Mouse (Mus musculus) forebrain, embryonic 13.5 days (tissue): Measurements from ENCODE around the gene Cfap69. TPM values are rescaled to one million over a fixed set of nuclear protein-coding genes. Genes with fewer than 3 reads are reported as not detected.

Experiments used
- ATAC-seq: fragments of 200-750 bp; cut with Nextera tagmentation; 2 replicates; pipeline ENCODE4 v1.8.0; 2017
- H3K27ac ChIP-seq: fragments of 300-500 bp; sonication (generic); 2 replicates; pipeline ENCODE4 v1.5.1; 2015; ENCODE audit warnings: inconsistent platforms, mild to moderate bottlenecking, moderate library complexity
- H3K27me3 ChIP-seq: fragments of 300-500 bp; sonication (generic); 2 replicates; pipeline ENCODE4 v1.6.1; 2015; ENCODE audit warnings: mild to moderate bottlenecking, inconsistent platforms
- H3K36me3 ChIP-seq: fragments of 300-500 bp; sonication (generic); 2 replicates; pipeline ENCODE4 v1.6.1; 2015; ENCODE audit warnings: mild to moderate bottlenecking, inconsistent platforms; ENCODE audit not compliant: poor library complexity, severe bottlenecking
- H3K4me1 ChIP-seq: fragments of 300-500 bp; sonication (generic); 2 replicates; pipeline ENCODE4 v1.6.1; 2015; ENCODE audit warnings: inconsistent platforms
- H3K4me2 ChIP-seq: fragments of 300-500 bp; sonication (generic); 2 replicates; pipeline ENCODE4 v1.6.1; 2015; ENCODE audit warnings: inconsistent platforms, mild to moderate bottlenecking, moderate library complexity
- H3K4me3 ChIP-seq: fragments of 300-500 bp; sonication (generic); 2 replicates; pipeline ENCODE4 v1.5.1; 2015; ENCODE audit warnings: mild to moderate bottlenecking, inconsistent platforms
- H3K9ac ChIP-seq: fragments of 300-500 bp; sonication (generic); 2 replicates; pipeline ENCODE4 v1.6.1; 2015; ENCODE audit warnings: mild to moderate bottlenecking, inconsistent platforms
- H3K9me3 ChIP-seq: fragments of 300-500 bp; sonication (generic); replicated peaks from 2 replicates; pipeline ENCODE4 v1.6.1; 2016; ENCODE audit warnings: inconsistent platforms
- WGBS: fragments of 180-500 bp; shearing (Covaris S2); methylation state at CpG from one replicate; pipeline ENCODE4 v1.1.7; 2015; 5-methylcytosine and 5-hydroxymethylcytosine counted together
- polyA plus RNA-seq: library from polyadenylated mRNA; unstranded; fragments of >200 nt; fragmentation: Nextera tagmentation; extraction: Ambion mirVana; gene quantifications from 2 replicates; pipeline ENCODE4 v1.2.1, GENCODE M21; 2015

Gene Cfap69
- polyA plus RNA-seq, 1 experiment from 2014 or later: 8.3 TPM

DNA sequence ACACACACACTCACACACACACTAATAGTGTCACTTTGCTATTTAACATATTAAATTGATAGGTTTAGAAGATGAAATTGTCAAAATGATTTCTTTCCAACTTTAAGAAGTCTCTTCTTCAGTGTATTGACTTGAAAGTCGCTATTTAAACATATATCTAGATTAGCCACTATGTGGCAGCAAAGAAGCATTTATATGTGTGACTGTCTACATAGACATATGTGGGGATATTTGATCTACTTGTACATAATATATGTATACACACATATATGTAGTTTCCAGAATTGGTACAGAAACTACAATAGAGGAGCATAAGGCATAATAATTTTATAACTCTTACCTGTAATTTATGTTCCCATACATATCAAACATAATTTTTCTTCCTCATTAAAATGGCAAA is 17.9 kb downstream of the Cfap69 start:
- Histone ChIP-seq H3K4me3 (no peak overlapping the region), H3K36me3 (no peaks in the 10 kb centered on the region), H3K27ac (no peak overlapping the region), H3K4me1 (no peaks in the 10 kb centered on the region), H3K9me3 (no peaks in the 10 kb centered on the region), H3K9ac (no peak overlapping the region), H3K27me3 (no peaks in the 10 kb centered on the region), H3K4me2 (no peak overlapping the region)
- ATAC-seq: peak; percentile 51; the same call in 1 of the 2 replicates
- WGBS: 8% methylated on average over 1 of the region's 1 CpGs

DNA sequence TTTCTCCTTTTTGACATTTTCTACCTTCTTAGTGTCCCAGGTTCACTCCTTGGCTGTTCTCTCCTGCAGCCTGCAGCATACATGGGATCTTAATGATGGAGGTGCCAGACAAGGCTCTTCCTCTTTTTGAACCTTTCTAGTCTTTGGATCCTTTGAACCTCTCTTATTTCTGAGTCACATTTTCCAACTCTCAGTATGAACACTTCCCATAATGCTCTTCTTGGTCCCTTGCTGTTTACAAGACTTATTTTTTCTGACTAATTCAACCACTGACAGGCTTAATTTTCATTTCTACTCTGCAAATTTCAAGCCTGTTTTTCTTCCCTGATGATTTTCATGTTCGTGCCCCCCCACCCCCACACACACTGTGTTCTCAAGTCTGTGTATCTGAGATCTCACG is 25.5 kb downstream of the Cfap69 start:
- no peaks in the 10 kb centered on the region for H3K27me3 ChIP-seq
- no peaks in the 10 kb centered on the region for H3K9me3 ChIP-seq
- H3K27ac ChIP-seq: no peak overlapping the region
- no peak overlapping the region for H3K4me3 ChIP-seq
- no peak for ATAC-seq
- H3K4me2 ChIP-seq: no peak overlapping the region
- 56% methylated on average over 2 of the region's 2 CpGs for WGBS
- no peaks in the 10 kb centered on the region for H3K36me3 ChIP-seq
- H3K9ac ChIP-seq: no peak overlapping the region
- no peaks in the 10 kb centered on the region for H3K4me1 ChIP-seq

DNA sequence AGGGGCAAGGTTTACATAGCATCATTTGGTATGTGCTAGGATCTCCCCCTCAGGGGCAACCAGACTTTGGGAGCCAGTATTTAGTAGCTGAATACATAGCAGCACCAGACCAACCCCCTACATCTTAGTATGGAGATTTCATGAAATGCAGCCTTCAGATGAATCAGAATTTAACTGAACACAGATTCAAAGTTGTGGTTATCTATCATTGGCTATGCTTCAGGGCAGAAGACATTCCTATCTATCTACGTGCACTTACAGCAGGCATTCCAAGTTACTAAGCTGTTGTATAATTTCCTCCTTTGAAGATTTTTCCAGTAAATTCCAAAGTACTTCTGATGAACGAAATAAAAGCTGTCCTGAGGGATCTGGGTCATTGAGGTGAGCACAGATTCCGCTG is 38.5 kb downstream of the Cfap69 start:
- Histone ChIP-seq H3K27me3 (no peaks in the 10 kb centered on the region), H3K4me3 (no peak overlapping the region), H3K36me3 (no peaks in the 10 kb centered on the region), H3K9me3 (no peaks in the 10 kb centered on the region), H3K9ac (no peak overlapping the region), H3K4me2 (no peak overlapping the region), H3K27ac (no peak overlapping the region), H3K4me1 (no peaks in the 10 kb centered on the region)
- no peak for ATAC-seq
- 86% methylated on average over 3 of the region's 3 CpGs for WGBS

DNA sequence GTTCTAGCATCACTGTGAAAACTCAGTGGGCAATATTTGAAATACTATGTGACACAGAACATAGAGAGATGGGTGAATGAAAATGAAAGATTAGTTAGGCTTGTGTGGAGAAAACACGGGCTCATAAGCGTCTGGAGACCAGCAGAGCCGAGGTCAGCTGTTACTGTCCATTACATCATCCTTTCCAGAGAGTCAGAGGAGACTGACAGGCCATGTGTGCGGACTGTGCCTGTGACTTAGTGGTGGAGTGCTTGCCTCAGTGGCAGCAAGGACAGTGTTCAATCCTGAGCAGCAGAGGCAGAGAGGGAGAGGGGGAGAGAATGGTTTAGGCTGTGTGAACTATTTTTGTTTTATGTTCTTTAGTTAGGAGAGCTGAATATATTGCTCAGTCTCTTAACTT is 45.7 kb downstream of the Cfap69 start:
- Histone ChIP-seq H3K27me3 (no peaks in the 10 kb centered on the region), H3K36me3 (no peaks in the 10 kb centered on the region), H3K4me3 (no peak overlapping the region), H3K9me3 (no peaks in the 10 kb centered on the region), H3K4me1 (no peaks in the 10 kb centered on the region), H3K9ac (no peak overlapping the region), H3K27ac (no peak overlapping the region), H3K4me2 (no peak overlapping the region)
- ATAC-seq: no peak
- 73% methylated on average over 4 of the region's 4 CpGs for WGBS

DNA sequence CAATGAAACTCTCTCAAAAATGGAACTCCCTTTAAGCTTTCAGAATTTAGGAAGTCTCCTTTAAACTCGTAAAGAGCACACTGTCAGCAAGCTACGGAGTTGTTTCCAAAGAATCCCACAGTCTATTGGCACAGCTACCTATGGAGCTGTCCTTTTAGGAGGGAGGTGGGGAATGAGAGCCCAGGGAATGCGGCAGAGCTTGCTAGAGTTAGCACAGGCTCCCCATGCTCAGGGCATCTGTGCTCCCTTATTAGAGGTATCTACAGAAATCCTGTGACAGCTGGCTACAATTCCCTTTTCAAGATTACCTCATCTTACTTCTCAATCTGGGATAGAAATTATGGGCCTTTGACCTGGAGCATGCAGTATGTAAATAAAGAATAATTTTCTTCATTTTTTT is 53.5 kb downstream of the Cfap69 start:
- Histone ChIP-seq H3K4me1 (no peaks in the 10 kb centered on the region), H3K9ac (no peak overlapping the region), H3K27ac (no peak overlapping the region), H3K4me3 (no peak overlapping the region), H3K27me3 (no peaks in the 10 kb centered on the region), H3K4me2 (no peak overlapping the region), H3K9me3 (no peaks in the 10 kb centered on the region), H3K36me3 (no peaks in the 10 kb centered on the region)
- 54% methylated on average over 3 of the region's 3 CpGs for WGBS
- ATAC-seq: no peak

DNA sequence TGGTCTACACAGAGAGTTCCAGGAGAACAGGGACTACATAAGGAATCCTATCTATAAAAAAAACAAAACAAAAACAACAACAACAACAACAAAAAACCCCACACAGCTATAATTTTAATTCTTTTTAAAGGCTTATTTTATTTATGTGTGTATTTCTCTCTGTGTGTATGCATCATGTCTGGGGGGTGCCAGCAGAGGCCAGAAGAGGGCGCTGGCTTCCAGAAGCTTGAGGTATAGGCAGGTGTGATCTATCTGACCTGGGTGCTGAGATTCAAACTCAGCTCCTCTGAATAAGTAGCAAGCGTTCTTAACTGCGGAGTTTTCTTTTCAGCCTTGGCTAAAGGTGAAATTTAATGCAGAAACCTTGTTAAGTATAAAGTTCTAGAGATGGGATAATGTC is 76.4 kb downstream of the Cfap69 start:
- Histone ChIP-seq H3K36me3 (no peaks in the 10 kb centered on the region), H3K4me3 (no peak overlapping the region), H3K9me3 (no peaks in the 10 kb centered on the region; the same call in 1 of the 2 replicates), H3K4me2 (no peak overlapping the region), H3K4me1 (no peaks in the 10 kb centered on the region), H3K27ac (no peak overlapping the region), H3K9ac (no peak overlapping the region), H3K27me3 (no peaks in the 10 kb centered on the region)
- 84% methylated on average over 3 of the region's 3 CpGs for WGBS
- ATAC-seq: no peak

DNA sequence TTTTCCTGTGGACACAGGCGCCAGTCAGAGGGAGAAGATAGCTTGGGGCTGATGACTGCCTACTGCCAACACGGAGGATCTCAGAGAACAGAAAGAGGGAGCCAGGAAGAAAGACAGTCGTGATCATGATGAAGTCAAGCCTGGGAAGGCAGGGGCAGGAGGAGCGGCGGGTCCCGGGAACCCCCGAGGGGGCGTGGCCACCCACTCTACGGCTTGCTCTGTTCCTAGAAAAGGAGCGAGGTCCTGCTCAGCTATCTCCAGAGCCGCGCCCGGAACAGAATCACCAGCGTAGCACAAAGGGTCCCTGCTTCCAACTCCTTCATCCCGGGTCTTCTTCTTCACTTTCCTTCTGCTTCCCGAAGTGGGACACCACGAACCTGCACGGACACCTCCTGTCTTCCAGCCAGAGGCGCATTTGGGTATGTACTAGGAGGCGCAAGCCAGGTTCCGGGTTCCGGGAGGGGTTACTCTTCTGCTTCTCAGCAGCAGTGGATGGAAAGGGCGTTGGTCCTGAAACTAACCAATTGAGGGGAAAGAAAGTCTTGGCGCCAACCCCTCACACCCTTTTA is 90.2 kb downstream of the Cfap69 start, which contains the start of gene Gm8773:
Gene Gm8773, plus strand, starts transcription at position 51 of the 569 bp plus-strand sequence.
- H3K9ac ChIP-seq: peak within 1 kb of the TSS; percentile 62
- H3K4me1 ChIP-seq: no peaks in the 10 kb centered on the region
- peak within 1 kb of the TSS; percentile 58 for H3K4me3 ChIP-seq
- no peaks in the 10 kb centered on the region for H3K9me3 ChIP-seq
- peak within 1 kb of the TSS; percentile 76 for H3K4me2 ChIP-seq
- no peaks in the 10 kb centered on the region for H3K36me3 ChIP-seq
- H3K27ac ChIP-seq: no peak within 1 kb of the TSS
- 2% methylated on average over 24 of the region's 24 CpGs for WGBS
- H3K27me3 ChIP-seq: 0 out of 2 replicates have a peak, but pooled peaks cover 9% of the 10 kb centered on the region
- peak; percentile 92 for ATAC-seq

DNA sequence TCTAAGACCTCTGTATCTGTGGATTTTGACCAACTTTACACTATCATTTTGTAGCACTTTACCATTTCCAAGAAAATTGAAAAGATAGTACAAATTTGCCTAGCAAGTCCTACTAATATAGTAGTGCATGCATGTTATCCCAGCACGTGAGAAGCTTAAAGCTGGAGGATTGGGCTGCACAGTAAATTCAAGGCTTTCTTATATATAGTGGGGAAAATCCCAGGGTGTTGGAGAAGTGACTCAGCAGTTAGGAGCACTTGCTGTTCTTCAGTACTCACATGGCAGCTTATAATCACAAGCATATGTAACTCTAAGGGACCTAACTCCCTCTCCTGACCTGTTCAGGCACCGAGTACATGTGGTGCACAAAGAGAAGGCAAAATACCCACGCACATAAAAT is 101.6 kb downstream of the Cfap69 start:
- H3K4me3 ChIP-seq: no peak overlapping the region
- no peak for ATAC-seq
- H3K4me2 ChIP-seq: no peak overlapping the region
- 74% methylated on average over 3 of the region's 3 CpGs for WGBS
- H3K27ac ChIP-seq: no peak overlapping the region
- peaks cover 17% of the 10 kb centered on the region for H3K4me1 ChIP-seq
- H3K27me3 ChIP-seq: no peaks in the 10 kb centered on the region; the same call in 1 of the 2 replicates
- H3K36me3 ChIP-seq: no peaks in the 10 kb centered on the region
- H3K9ac ChIP-seq: no peak overlapping the region
- no peaks in the 10 kb centered on the region for H3K9me3 ChIP-seq

DNA sequence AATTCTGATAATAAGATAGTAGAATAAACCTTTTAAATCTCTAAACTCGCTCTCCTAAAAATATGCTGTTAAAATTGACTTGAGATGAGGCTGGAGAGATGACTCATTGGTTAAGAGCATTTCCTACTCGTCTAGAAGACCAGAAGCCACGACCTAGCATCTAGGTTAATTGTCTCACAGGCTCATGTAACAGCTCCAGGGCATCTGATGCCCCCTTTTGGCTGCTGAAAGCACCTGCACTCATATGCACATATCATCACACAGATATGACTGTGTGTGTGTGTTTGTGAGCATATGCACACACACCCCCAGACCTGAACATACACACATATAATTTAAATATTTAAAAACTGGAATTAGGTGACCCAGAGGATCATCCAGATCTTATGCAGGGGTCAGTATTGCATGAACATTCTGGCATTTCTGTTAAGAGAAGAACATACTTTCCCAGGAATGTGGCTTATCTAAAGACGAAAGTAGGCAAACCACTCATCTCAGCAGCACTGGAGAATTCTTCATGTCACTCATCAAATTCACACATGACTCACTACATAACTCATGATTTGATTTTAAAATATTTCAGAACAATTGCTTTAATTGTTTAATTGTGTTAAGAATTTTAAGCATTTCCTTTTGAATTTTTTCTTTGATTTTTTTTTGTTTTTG is 102.9 kb downstream of the Cfap69 start:
- WGBS: 81% methylated on average over 4 of the region's 4 CpGs
- H3K4me3 ChIP-seq: no peak overlapping the region
- ATAC-seq: no peak
- no peaks in the 10 kb centered on the region for H3K36me3 ChIP-seq
- no peaks in the 10 kb centered on the region; the same call in 1 of the 2 replicates for H3K27me3 ChIP-seq
- H3K27ac ChIP-seq: no peak overlapping the region
- no peak overlapping the region for H3K4me2 ChIP-seq
- H3K9me3 ChIP-seq: no peaks in the 10 kb centered on the region
- H3K9ac ChIP-seq: no peak overlapping the region
- H3K4me1 ChIP-seq: peaks cover 17% of the 10 kb centered on the region

DNA sequence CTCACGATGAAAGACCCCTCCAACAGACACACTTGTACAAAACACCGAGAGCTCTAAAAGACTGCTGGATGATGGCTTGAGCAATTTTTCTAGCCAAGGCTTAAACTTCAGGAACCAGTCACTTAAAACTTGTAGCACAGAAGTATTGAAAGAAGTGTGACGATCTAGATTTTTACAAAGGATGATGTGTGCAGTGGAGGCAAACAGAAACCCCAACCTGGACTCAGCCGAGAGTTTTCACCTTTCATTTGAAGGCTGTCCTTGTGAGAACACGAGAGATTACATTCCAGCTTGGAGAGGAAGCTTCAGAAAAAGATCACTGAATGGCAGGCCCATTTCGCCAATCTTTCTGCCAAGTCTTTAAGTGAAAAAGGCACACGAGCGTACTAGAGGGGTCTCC is 104.2 kb downstream of the Cfap69 start:
- ATAC-seq: no peak
- H3K36me3 ChIP-seq: peaks cover 5% of the 10 kb centered on the region
- H3K4me1 ChIP-seq: peaks cover 17% of the 10 kb centered on the region
- H3K4me2 ChIP-seq: peak overlapping the region; percentile 67
- WGBS: 45% methylated on average over 8 of the region's 8 CpGs
- peak overlapping the region; percentile 72 for H3K4me3 ChIP-seq
- no peaks in the 10 kb centered on the region for H3K9me3 ChIP-seq
- peak overlapping the region; percentile 57 for H3K27ac ChIP-seq
- peak overlapping the region; percentile 73 for H3K9ac ChIP-seq
- H3K27me3 ChIP-seq: no peaks in the 10 kb centered on the region; the same call in 1 of the 2 replicates

DNA sequence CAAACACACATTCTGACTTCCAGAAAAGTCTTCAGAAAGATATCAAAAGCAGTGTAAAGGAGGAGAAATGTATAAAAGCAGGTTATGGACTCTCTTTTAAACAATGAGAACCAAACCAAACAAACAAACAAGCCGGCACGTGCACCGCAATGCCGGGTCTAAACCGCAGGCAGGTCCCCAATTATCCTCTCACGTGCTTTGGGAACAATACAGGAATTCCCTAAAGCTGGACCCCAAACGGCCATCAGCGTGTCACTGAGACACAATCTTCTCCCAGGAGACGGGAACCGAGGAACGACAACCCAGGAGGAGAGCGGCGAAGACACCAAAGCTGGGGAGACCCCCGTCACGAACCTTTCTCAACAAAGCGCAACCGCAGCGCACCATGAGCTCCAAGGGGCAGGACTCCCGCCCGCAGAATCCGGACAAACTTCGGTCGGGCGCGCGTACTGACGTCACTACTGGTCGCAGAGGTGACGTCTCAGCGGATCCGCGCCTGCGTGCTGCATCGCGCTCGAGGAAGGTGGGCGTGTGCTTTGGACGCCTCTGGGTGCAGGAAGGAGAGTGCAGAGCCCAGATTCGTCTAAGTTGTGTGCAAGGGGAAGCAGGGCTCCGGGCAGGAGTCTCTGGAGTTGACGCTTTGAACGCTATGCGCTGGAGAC is 104.8 kb downstream of the Cfap69 start, which contains the start of gene Gtpbp10:
Gene Gtpbp10, minus strand, starts transcription at position 460 of the 662 bp plus-strand sequence.
- Histone ChIP-seq H3K9me3 (no peaks in the 10 kb centered on the region), H3K36me3 (peaks cover 10% of the 10 kb centered on the region), H3K4me2 (peak within 1 kb of the TSS; percentile 67), H3K4me1 (peaks cover 17% of the 10 kb centered on the region), H3K9ac (peak within 1 kb of the TSS; percentile 73), H3K27me3 (no peaks in the 10 kb centered on the region; the same call in 1 of the 2 replicates), H3K27ac (peak within 1 kb of the TSS; percentile 57), H3K4me3 (peak within 1 kb of the TSS; percentile 72)
- under 1% methylated on average over 43 of the region's 43 CpGs for WGBS
- peak; percentile 100 for ATAC-seq

DNA sequence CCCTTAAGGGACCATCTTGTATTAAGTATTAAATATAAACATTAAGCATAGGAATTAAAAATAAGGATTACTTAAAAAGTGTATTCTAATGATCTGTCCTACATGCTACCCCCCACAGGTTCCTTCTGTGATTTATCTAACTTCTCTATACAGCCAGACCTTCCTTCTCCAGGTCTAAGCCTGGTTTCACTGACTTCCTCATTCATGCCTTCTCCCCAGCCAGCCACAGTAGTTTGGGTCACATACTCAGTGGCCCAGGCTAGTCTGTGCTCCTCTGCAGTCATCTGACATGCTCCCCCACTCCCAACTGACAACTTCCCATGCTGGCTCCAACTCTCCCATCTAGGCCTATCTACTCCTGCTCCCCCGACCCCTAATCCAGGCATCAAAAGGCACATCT is 112.9 kb downstream of the Cfap69 start:
- ATAC-seq: no peak
- Histone ChIP-seq H3K9ac (no peak overlapping the region), H3K4me3 (no peak overlapping the region), H3K27me3 (no peaks in the 10 kb centered on the region), H3K9me3 (no peaks in the 10 kb centered on the region), H3K4me1 (no peaks in the 10 kb centered on the region), H3K36me3 (peaks cover 59% of the 10 kb centered on the region), H3K4me2 (no peak overlapping the region), H3K27ac (no peak overlapping the region)
- WGBS: 100% methylated on average over 1 of the region's 1 CpGs
